Comparison of ENCODE assay signal across 11 mouse cellular contexts in the genomic region with DNA sequence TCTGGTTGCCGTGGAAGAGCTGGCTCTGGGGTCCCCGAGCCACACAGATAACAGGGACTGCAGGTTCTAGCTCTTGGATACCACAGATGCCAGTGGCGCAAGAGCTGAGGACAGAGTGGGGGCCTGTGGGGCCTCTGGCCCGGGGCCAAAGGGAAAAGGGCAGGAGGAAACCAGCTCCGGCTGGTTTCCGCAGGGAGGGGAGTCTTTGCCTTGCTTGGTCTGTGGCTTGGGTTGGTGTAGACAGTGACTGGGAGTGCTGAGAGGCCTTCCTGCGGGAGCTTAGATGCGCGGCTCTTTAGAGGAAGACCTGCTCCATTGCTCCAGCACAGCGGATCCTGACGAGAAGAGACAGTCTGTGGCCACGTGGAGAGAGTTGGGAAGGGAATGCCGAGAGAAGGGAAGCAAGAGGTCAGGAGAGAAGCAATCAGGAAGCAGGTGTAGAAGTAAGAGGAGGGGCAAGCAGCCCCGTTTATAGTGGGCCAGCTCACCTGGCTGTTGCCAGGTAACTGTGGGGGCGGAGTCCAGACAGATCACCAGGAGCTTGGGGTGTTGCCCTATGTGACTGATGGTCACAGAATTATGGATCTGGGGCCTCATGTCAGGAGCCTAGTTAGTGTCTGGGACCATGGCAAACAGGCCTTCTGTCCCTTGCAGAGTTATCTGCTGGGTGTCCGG. TPM values are rescaled to one million over a fixed set of nuclear protein-coding genes. Genes with fewer than 3 reads are reported as not detected.
DNase-seq lines count a peak whose midpoint lies in the region; ATAC-seq and TF ChIP-seq lines count a peak whose summit lies in the region.
"Had no signal": no experiment of that assay in that cellular context is flagged by ENCODE, and none has a peak within 500 bp of the region (broad histone marks: within the 10 kb centered on the region; RNA-seq: fewer than 3 reads in every experiment).

No protein-coding gene starts in this region.

- H3K4me2 ChIP-seq in heart, postnatal 0 days (ENCODE audit: low read depth, low read length): no peak overlapping the region
- no peak overlapping the region for H3K4me2 ChIP-seq in kidney, embryonic 16.5 days (replicated peaks; ENCODE audit: low read depth, low read length)
- H3K4me2 ChIP-seq: forebrain, embryonic 15.5 days; liver, embryonic 13.5 days had no signal

- no peak overlapping the region for H3K9ac ChIP-seq in heart, postnatal 0 days (replicated peaks; ENCODE audit: low read depth, low read length)
- H3K9ac ChIP-seq in kidney, embryonic 16.5 days (replicated peaks; ENCODE audit: low read length): no peak overlapping the region
- H3K9ac ChIP-seq: forebrain, embryonic 15.5 days; liver, embryonic 13.5 days had no signal

- no peak for TF ChIP-seq CTCF in heart, postnatal 0 days (IDR thresholded peaks at IDR 0.05; ENCODE audit: low read depth)

- no peak for DNase-seq in heart, postnatal 0 days (ENCODE audit: low spot score)
- no peak for DNase-seq in heart, postnatal 25 days (ENCODE audit: low spot score)
- DNase-seq in retina, postnatal 1 day: peak; percentile 19
- no peak for DNase-seq in retina, embryonic 14.5 days (ENCODE audit: low spot score)
- peak; percentile 75 for DNase-seq in yolk sac, embryonic 10.5 days (ENCODE audit: low spot score)
- no peak for DNase-seq in spleen, postnatal 4 days (ENCODE audit: low spot score in 2 of 2)
- DNase-seq in urinary bladder, postnatal 10 days (ENCODE audit: low spot score): no peak
- DNase-seq: liver, embryonic 13.5 days; right cerebral cortex, postnatal 14 days had no signal

- ATAC-seq in heart, postnatal 0 days (ENCODE audit: insufficient read depth, low read depth): peak; percentile 68
- peak; percentile 50 for ATAC-seq in kidney, embryonic 16.5 days (ENCODE audit: low FRiP score, low TSS enrichment)
- ATAC-seq: forebrain, embryonic 15.5 days had no signal

- 34% methylated on average over 16 of the region's 16 CpGs for WGBS in heart, postnatal 0 days
- WGBS in kidney, embryonic 16.5 days: 61% methylated on average over 16 of the region's 16 CpGs

- intact Hi-C loops in heart, postnatal 25 days (cut with DNase I): no loop called here

- no peaks in the 10 kb centered on the region for H3K27me3 ChIP-seq in heart, postnatal 0 days (ENCODE audit: control insufficient read depth, insufficient read depth, low read length)
- H3K27me3 ChIP-seq in kidney, embryonic 16.5 days (ENCODE audit: insufficient read depth, low read length): no peaks in the 10 kb centered on the region
- H3K27me3 ChIP-seq: forebrain, embryonic 15.5 days; liver, embryonic 13.5 days had no signal

- H3K27ac ChIP-seq in heart, postnatal 0 days (ENCODE audit: low read depth): no peak overlapping the region
- no peak overlapping the region; the same call in 1 of the 2 replicates for H3K27ac ChIP-seq in kidney, embryonic 16.5 days (ENCODE audit: low read length)
- H3K27ac ChIP-seq: forebrain, embryonic 15.5 days; liver, embryonic 13.5 days had no signal

- no peak overlapping the region for H3K4me3 ChIP-seq in heart, postnatal 0 days (ENCODE audit: low read depth, low read length)
- no peak overlapping the region for H3K4me3 ChIP-seq in kidney, embryonic 16.5 days (ENCODE audit: low read length)
- H3K4me3 ChIP-seq: forebrain, embryonic 15.5 days; liver, embryonic 13.5 days had no signal

- TF ChIP-seq EP300 in heart, postnatal 0 days (IDR thresholded peaks at IDR 0.05; ENCODE audit: low read depth): no peak

- H3K4me1 ChIP-seq in heart, postnatal 0 days (ENCODE audit: control insufficient read depth, insufficient read depth): peaks cover 14% of the 10 kb centered on the region
- H3K4me1 ChIP-seq in kidney, embryonic 16.5 days (ENCODE audit: insufficient read depth, low read length): peaks cover 4% of the 10 kb centered on the region; the same call in 1 of the 2 replicates
- H3K4me1 ChIP-seq: forebrain, embryonic 15.5 days had no signal

- H3K36me3 ChIP-seq in heart, postnatal 0 days (replicated peaks; ENCODE audit: control insufficient read depth, insufficient read depth, low read length): peaks cover 39% of the 10 kb centered on the region
- peaks cover 40% of the 10 kb centered on the region for H3K36me3 ChIP-seq in kidney, embryonic 16.5 days (ENCODE audit: insufficient read depth, low read length)

- no peaks in the 10 kb centered on the region for H3K9me3 ChIP-seq in heart, postnatal 0 days (replicated peaks; ENCODE audit: control insufficient read depth, low read length)
- peaks cover 9% of the 10 kb centered on the region for H3K9me3 ChIP-seq in kidney, embryonic 16.5 days (ENCODE audit: low read length)
- H3K9me3 ChIP-seq: forebrain, embryonic 15.5 days; liver, embryonic 13.5 days had no signal

RNA-seq across cellular contexts. Expression of gene Kcnj11, which starts 15.6 kb away (rescaled TPM):
- total RNA-seq in heart, postnatal 0 days (2014; rRNA removed; ENCODE audit: low replicate concordance): 72.0 and 103 TPM in 2 replicates
- 14.4 and 14.6 TPM in 2 replicates for polyA plus RNA-seq in heart, postnatal 0 days (2015; fragmentation: Nextera tagmentation; extraction: Ambion mirVana)
- total RNA-seq in heart, postnatal 25 days (2021): 10 to 100 TPM; 84.5 to 97.5 TPM
- polyA plus RNA-seq in kidney, embryonic 16.5 days (2015; fragmentation: Nextera tagmentation; extraction: Ambion mirVana): 0.14 and 0.28 TPM in 2 replicates
- polyA plus RNA-seq: liver, embryonic 13.5 days had no signal

RNA-seq across cellular contexts. Expression of gene Nomo1, which starts 51.5 kb away (rescaled TPM):
- total RNA-seq in heart, postnatal 0 days (2014; rRNA removed; ENCODE audit: low replicate concordance): 35.7 and 42.3 TPM in 2 replicates
- polyA plus RNA-seq in heart, postnatal 0 days (2015; fragmentation: Nextera tagmentation; extraction: Ambion mirVana): 20.9 and 23.6 TPM in 2 replicates
- 10 to 100 TPM; 77.4 to 78.0 TPM for total RNA-seq in heart, postnatal 25 days (2021)
- 43.3 and 44.4 TPM in 2 replicates for polyA plus RNA-seq in kidney, embryonic 16.5 days (2015; fragmentation: Nextera tagmentation; extraction: Ambion mirVana)

RNA-seq across cellular contexts. Expression of gene Abcc6, which starts 54.9 kb away (rescaled TPM):
- total RNA-seq in heart, postnatal 0 days (2014; rRNA removed; ENCODE audit: low replicate concordance): not detected in 2 replicates
- not detected in 2 replicates for polyA plus RNA-seq in heart, postnatal 0 days (2015; fragmentation: Nextera tagmentation; extraction: Ambion mirVana)
- total RNA-seq in heart, postnatal 25 days (2021): not detected
- 0.66 and 0.87 TPM in 2 replicates for polyA plus RNA-seq in kidney, embryonic 16.5 days (2015; fragmentation: Nextera tagmentation; extraction: Ambion mirVana)

Comparison
In these comparisons a context has a peak if more than half of its experiments do, and no peak if none do; other contexts are left out.
1. DNase-seq: peak in retina, postnatal 1 day (single experiment) and yolk sac, embryonic 10.5 days (single experiment); none in heart, postnatal 0 days (single experiment), heart, postnatal 25 days (single experiment), retina, embryonic 14.5 days (single experiment), spleen, postnatal 4 days (0 of 2) and urinary bladder, postnatal 10 days (single experiment).